Mouse (Mus musculus) left cerebral cortex, postnatal 36 days (tissue): Measurements from ENCODE around the gene Ocel1. TPM values are rescaled to one million over a fixed set of nuclear protein-coding genes. Genes with fewer than 3 reads are reported as not detected.
A peak's percentile ranks its signal among the peaks of the same experiment; 100 is the strongest.
"Not testable (repeated sequence)": the region's sequence is repeated elsewhere in the genome, so short reads cannot be mapped to it uniquely, and the experiment has no call there.

ENCODE experiments used
- DNase-seq, 2 experiments: peaks; one replicate each; pipeline ENCODE4 v3.0.0; 2021 to 2022; ENCODE audit warnings: low spot score in 2 of 2, mixed read lengths in 1 of 2
- intact Hi-C: fragments of 180-260 bp; cut with DNase I; formaldehyde crosslinking; loops from one replicate; pipeline ENCODE4 v1.15.1; 2025
- total RNA-seq, 2 experiments: library from RNA; stranded (reverse); gene quantifications; 2 replicates each; pipeline ENCODE4 v1.2.3; 2021

Gene Ocel1
- total RNA-seq, result 10 to 100 TPM; 15.4 to 18.1 TPM

GRCm38 (mm10) chr8:71371236-71371848 lies at the start of gene Ocel1:
Gene Ocel1, plus strand, starts transcription at chr8:71371298.
- peak; percentile 97 to 98 for DNase-seq

GRCm38 (mm10) chr8:71322939-71323338 lies 48.2 kb upstream of the Ocel1 start:
- no peak for DNase-seq
- intact Hi-C loops, result no loop called here

More at GRCm38 (mm10) chr8:71371236-71371848, at the start of gene Ocel1:
- intact Hi-C loops, result no loop called here

- no peak for DNase-seq
- intact Hi-C loops, result no loop called here
Observed at GRCm38 (mm10) chr8:71324848-71325247, 46.2 kb upstream of the Ocel1 start.

DNA sequence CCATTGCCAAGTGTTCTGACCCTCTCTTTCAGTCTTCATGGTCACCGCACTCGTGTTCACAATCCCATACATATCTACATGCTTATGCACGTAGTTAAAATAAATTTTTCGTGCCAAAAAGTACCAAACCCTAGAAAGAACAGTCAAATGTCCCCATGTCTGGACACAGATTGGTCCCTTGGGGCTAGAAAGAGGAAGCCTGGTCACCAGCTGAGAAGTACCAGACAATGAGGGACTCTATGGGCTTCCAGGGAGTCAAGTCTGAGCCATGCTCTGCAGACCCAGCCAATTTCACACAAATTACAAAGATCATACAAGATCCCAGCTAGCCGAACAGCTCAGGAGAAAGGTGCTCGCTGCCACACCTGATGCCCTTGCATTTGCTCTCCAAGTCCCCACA lies 33.3 kb upstream of the Ocel1 start:
- intact Hi-C loops, DNase-seq: not testable (repeated sequence)

DNA sequence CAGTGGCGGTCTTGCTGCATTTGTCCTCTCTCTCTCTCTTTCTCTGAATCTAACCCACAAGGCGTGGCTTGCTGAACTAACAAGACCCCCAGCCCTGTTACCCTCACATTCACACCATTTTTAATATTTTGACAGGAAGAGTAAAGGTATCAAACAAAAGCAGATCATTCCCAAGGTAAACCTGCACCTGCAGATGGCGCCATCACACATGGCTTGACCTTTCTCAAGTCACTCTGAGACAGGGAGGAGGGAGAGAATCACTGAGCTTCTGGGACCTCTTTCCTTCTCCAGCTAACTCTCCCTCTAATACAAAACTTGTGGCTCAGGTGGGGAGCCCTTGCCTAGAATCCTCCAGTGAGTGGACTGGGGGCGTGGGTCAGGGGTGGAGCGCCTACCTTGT lies 30.5 kb upstream of the Ocel1 start:
- DNase-seq, result no peak
- intact Hi-C loops, result no loop called here

DNA sequence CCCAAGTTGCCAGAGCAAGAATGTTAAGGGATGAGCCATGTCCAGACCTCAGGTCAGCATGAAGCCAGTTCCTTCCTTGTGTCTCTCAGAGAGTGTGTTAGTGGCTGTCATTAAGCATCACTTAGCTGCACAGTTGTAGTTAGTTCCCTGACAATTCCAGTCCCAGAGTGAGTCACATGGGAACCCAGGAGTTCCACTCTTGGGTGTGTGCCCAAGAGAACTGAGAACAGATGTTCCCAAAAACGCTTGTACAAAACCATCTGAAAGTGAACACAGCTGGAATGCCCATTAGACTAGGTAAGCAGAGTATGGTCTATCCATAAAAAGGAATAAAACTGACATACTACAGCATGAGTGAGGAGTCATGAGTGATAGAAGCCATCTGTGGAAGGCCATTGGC lies 24.5 kb upstream of the Ocel1 start:
- no peak for DNase-seq
- intact Hi-C loops, result no loop called here

DNA sequence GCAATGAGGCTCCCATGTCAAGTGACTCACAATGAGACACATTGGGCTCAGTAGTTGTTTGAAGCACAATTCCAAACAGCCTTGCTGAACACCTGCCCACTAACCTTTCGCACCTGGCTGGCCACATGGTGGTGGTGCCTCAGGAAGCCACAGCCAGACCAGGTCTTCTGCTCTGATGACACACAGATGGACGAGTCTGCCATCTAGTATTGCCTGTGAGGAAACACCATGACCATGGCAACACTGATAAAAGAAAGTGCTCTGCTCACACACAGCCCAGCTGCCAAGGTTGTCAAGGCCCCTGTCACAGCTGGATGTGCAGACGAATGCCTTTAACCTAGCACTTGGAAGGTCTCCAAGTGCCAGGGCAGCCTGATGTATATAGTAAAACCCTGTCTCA lies 20.0 kb upstream of the Ocel1 start:
- DNase-seq, result no peak
- intact Hi-C loops, result no loop called here

GRCm38 (mm10) chr8:71351520-71351919 lies 19.6 kb upstream of the Ocel1 start:
- no peak for DNase-seq
- intact Hi-C loops, result no loop called here

DNA sequence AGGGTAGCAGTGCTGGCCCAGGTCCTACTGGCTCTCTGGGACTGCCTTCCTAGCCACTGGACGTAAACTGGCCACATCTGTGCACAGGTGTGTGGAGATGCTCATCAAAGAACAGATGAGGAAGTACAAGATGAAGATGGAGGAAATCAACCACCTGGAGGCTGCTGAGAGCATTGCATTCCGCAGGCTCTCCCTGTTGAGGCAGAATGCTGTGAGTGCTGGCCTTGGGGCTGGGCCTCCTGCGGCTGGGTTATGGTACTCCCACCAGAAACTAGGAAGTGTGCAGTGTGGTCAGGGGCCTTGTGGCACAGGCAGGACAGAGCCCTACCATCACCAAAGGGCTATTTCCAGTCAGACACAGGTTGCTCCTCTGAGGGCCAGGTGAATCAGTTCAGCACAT lies 13.1 kb upstream of the Ocel1 start:
- DNase-seq, result no peak

GRCm38 (mm10) chr8:71366771-71367528 lies 4.1 kb upstream of the Ocel1 start, which contains the start of gene Use1:
Gene Use1, plus strand, starts transcription at chr8:71366848.
- intact Hi-C loops, result loop anchor here (5.0 kb wide), 1 partner anchor 470 kb away; the partner anchor contains the start of gene Rpl18a
- DNase-seq, result peak; percentile 93 to 94

More for the DNA sequence above, 13.1 kb upstream of the Ocel1 start:
- intact Hi-C loops, result no loop called here

GRCm38 (mm10) chr8:71367529-71368176 lies 3.4 kb upstream of the Ocel1 start:
- intact Hi-C loops, result loop anchor here (5.0 kb wide), 1 partner anchor 470 kb away; the partner anchor contains the start of gene Rpl18a
- DNase-seq, result no peak

GRCm38 (mm10) chr8:71368366-71368765 lies 2.7 kb upstream of the Ocel1 start:
- intact Hi-C loops, result loop anchor here (5.0 kb wide), 1 partner anchor 471 kb away; the partner anchor contains the start of gene Rpl18a
- DNase-seq, result no peak

- DNase-seq, result no peak
- intact Hi-C loops, result loop anchor here (5.0 kb wide), 1 partner anchor 472 kb away; the partner anchor contains the start of gene Rpl18a
Observed at GRCm38 (mm10) chr8:71369040-71369718, 1.9 kb upstream of the Ocel1 start.

DNA sequence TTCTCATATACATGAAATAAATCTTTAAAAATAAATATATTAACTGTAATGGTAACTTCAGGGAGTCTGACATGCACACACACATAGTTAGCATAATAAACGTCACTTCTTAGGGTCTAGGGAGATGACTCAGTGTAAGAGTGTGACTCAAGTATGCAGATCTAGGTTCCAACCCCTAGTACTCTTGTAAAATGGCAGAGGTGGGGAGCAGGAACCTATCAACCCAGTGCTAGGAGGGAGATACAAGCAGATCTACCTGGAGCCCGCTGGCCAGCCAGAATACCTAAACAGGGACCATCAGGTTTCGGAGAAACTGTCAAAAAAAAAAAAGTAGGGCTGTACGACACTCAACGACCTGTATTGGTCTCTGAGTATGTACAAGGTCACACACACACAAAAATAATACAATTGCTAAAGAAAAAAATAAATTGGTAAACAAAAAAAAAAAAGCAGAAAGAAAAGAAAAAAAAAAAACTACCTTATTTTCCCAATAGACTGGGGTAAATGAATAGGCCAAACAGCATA lies 325 bp upstream of the Ocel1 start:
- intact Hi-C loops, result no loop called here
- DNase-seq, result no peak

DNA sequence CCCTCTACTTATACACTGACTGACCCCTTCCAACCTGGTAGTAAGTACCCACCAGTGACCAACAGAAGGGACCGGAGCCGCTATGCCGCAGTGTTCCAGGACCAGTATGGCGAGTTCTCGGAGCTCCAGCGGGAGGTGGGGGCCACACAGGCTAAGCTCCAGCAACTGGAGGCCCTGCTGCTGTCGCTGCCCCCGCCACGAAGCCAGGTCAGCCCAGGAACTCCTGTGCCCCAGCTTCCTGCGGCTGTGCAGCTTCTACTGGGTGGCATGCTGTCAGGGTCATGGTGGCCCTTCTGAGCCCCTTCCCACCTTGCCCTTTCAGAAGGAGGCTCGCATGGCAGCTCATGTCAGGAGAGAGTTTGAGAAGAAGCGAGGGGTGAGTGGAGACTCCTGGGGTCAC lies 1.3 kb downstream of the Ocel1 start:
- DNase-seq, result no peak
- intact Hi-C loops, result no loop called here

DNA sequence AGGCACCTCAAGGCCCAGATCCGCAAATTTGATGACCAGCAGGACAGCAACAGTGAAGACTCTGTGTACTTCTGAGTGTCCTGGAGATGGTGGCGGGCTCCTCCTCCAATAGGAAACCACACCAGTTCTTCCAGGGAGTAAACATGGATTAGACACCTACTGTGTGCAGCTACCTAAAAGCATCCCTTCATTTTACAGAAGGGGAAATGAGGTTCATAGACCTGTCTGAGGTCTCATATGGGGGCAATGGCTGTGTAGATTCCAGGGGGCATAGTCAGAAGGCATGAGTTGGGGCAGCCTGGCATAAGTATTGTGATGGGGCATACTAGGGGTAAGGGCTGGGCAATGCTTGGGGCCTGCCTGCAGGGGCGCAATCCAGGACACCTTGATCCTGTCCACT lies 1.9 kb downstream of the Ocel1 start:
- intact Hi-C loops, result no loop called here
- DNase-seq, result no peak

GRCm38 (mm10) chr8:71374616-71375206 lies 3.6 kb downstream of the Ocel1 start:
- no peak for DNase-seq
- intact Hi-C loops, result no loop called here

DNA sequence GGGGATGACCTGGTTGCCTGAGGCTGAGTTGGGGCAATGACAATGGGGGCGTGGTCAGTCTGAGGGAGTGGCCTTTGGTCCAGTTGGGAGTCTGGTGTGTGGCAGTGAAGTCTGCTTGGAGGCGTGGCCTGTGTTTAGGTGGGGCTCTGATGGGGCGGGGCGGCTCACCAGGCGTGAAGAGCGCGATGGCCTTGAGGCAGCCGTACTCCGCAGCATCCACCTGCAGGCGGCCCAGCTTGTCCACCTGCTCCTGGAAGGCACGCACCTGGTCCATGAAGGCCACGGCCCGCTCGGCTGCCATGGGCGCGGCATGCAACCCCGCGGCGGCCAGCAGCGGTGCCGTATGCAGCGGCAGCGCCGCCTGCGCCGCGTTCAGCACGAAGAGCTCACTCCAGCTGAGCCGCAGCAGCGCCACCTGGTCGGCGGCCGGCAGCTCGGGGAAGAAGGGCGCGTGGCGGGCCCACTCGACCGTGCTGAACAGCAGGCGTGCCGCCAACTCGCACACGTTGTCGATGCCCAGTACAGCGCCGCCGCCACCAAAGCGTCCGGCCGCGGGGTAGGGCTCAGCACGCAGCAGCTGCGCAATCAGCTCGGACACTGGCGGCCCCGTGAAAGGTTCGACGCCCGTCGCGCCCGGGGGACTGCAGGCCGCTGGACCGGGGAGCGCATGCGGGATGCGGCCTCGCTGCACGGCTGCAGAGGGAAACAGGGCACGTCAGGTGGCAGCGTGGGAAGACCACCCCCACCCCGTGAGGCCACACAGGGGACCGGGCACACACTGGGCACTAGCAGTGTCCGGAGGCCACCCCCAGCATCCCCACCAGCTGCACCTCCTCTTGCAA lies 4.7 kb downstream of the Ocel1 start:
- intact Hi-C loops, result no loop called here
- DNase-seq, result peak; percentile 70 to 75
